Mouse (Mus musculus): Measurements from ENCODE around the gene Pdlim3. TPM values are rescaled to one million over a fixed set of nuclear protein-coding genes. Genes with fewer than 3 reads are reported as not detected.

The Pdlim3 gene
- total and polyA plus RNA-seq, 3 experiments, result not detected

DNA sequence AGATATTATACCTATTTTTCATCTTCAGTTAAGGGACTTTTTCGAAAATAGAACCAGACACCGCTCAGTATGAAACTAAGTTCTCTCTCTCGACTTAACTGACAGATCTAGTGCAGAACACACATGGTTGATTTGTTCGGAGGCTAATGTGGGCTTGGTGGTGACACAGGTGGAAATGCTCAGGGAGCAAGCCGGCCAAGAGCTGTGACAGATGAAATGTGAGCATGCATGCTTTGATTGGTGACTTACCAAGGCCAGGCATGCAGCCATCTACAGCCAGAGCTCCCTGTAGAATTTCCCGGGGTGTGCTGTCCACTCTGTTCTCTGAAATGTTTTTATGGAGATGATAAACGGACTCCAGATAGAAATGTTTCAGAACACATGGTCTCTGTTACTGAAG, 13.2 kb upstream of the Pdlim3 start:
- H3K4me1 ChIP-seq (ENCODE audit: control insufficient read depth in 1 of 2, insufficient read depth in 2 of 2, low read length in 2 of 2), result no peaks in the 10 kb centered on the region
- H3K36me3 ChIP-seq (ENCODE audit: control insufficient read depth in 1 of 2, insufficient read depth in 2 of 2, low read length in 2 of 2), result no peaks in the 10 kb centered on the region
- no peak for DNase-seq (ENCODE audit: low read depth, low spot score)
- H3K27ac ChIP-seq (ENCODE audit: control insufficient read depth, low read depth, low read length), result no peak overlapping the region
- no peaks in the 10 kb centered on the region for H3K27me3 ChIP-seq (ENCODE audit: control insufficient read depth in 1 of 2, insufficient read depth in 2 of 2, low read length in 2 of 2)
- H3K79me2 ChIP-seq (ENCODE audit: control insufficient read depth, insufficient read depth, low read length, poor library complexity), result no peaks in the 10 kb centered on the region
- H3K9me3 ChIP-seq (replicated peaks; ENCODE audit: insufficient read depth, low read length), result no peaks in the 10 kb centered on the region
- no peak overlapping the region for H3K9ac ChIP-seq (ENCODE audit: control insufficient read depth, low read depth, low read length, poor library complexity, severe bottlenecking)
- TF ChIP-seq ZMIZ1 (IDR thresholded peaks at IDR 0.05; ENCODE audit: low read depth, low read length), result no peak
- TF ChIP-seq GATA1 (IDR thresholded peaks at IDR 0.05; ENCODE audit: low read depth, low read length), result no peak
- no peak overlapping the region for H3K4me3 ChIP-seq (ENCODE audit: control insufficient read depth in 1 of 2, insufficient read depth in 1 of 2, low read depth in 2 of 2, low read length in 2 of 2)

DNA sequence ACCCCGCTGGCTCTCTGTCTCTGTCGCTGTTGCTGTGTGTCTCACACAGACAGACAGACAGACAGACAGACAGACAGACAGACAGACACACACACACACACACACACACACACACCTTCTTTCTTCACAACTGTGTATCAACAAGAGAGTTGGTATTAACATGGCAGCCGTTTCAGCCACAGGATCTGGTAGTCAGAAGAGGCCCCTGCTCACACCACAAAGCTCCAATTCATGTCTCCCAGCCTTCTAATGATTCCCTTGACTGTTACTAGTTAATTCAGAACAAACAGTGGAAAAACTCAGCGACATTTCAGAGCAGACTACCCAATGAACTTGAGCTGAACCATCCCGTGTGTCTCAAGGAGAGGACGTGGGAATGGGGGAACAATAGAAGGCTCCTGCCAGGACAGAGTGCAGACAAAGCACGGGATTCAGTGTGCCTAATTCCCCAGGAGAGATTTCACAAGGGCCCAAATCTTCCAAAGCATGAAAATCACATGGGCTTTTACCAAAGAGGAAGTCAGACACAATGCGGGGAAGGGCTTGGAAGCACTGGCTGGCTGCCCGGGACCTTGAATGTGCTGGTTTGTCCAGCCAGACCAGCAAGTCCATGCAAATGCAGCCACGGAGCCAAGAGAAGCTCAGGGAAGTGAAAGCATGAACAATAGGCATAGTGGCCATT, 10.2 kb upstream of the Pdlim3 start:
- no peak overlapping the region for H3K27ac ChIP-seq (ENCODE audit: control insufficient read depth, low read depth, low read length)
- no peak for DNase-seq (ENCODE audit: low read depth, low spot score)
- no peaks in the 10 kb centered on the region for H3K9me3 ChIP-seq (replicated peaks; ENCODE audit: insufficient read depth, low read length)

DNA sequence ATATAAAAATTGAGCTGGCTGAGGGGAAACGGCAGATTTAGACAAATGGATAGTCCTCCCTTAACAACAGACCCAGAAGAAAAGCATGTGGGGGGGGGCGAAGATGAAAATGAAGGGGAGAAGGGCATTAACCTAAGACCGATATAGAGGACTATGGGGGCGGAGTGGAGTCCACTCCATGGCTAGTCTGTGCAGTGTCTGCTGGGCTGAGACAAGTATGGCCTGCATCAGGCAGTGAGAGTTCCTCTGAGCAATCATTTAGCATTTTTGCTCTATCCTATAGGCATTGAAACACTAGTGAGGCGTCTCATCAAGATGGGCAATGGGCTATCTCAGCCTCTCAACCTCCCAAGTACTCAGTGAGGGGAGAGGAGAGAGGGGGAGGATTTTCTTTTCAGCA, 8.9 kb upstream of the Pdlim3 start:
- Histone ChIP-seq H3K27ac (ENCODE audit: control insufficient read depth, low read depth, low read length) (no peak overlapping the region), H3K36me3 (ENCODE audit: control insufficient read depth in 1 of 2, insufficient read depth in 2 of 2, low read length in 2 of 2) (no peaks in the 10 kb centered on the region), H3K9ac (ENCODE audit: control insufficient read depth, low read depth, low read length, poor library complexity, severe bottlenecking) (no peak overlapping the region), H3K9me3 (replicated peaks; ENCODE audit: insufficient read depth, low read length) (no peaks in the 10 kb centered on the region), H3K79me2 (ENCODE audit: control insufficient read depth, insufficient read depth, low read length, poor library complexity) (no peaks in the 10 kb centered on the region), H3K27me3 (ENCODE audit: control insufficient read depth in 1 of 2, insufficient read depth in 2 of 2, low read length in 2 of 2) (no peaks in the 10 kb centered on the region), H3K4me1 (ENCODE audit: control insufficient read depth in 1 of 2, insufficient read depth in 2 of 2, low read length in 2 of 2) (no peaks in the 10 kb centered on the region), H3K4me3 (ENCODE audit: control insufficient read depth in 1 of 2, insufficient read depth in 1 of 2, low read depth in 2 of 2, low read length in 2 of 2) (no peak overlapping the region)
- TF ChIP-seq TAL1 (IDR thresholded peaks at IDR 0.05; ENCODE audit: low read length), result no peak
- TF ChIP-seq ZNF384 (IDR thresholded peaks at IDR 0.05; ENCODE audit: low read depth, low read length), result no peak
- no peak for TF ChIP-seq HCFC1 (IDR thresholded peaks at IDR 0.05; ENCODE audit: low read depth, low read length)
- no peak for TF ChIP-seq UBTF (IDR thresholded peaks at IDR 0.05; ENCODE audit: borderline replicate concordance, insufficient read depth, low read depth, low read length)
- no peak for TF ChIP-seq SMC3 (IDR thresholded peaks at IDR 0.05; ENCODE audit: low read depth, low read length)
- TF ChIP-seq MXI1 (IDR thresholded peaks at IDR 0.05; ENCODE audit: low read depth, low read length), result no peak
- TF ChIP-seq USF1 (IDR thresholded peaks at IDR 0.05; ENCODE audit: low read depth, low read length), result no peak
- TF ChIP-seq GATA1 (IDR thresholded peaks at IDR 0.05; ENCODE audit: low read depth, low read length), result no peak
- TF ChIP-seq POLR2AphosphoS2 (IDR thresholded peaks at IDR 0.05; ENCODE audit: low read length), result no peak
- no peak for TF ChIP-seq NELFE (IDR thresholded peaks at IDR 0.05; ENCODE audit: low read depth, low read length)
- no peak for TF ChIP-seq MAX (IDR thresholded peaks at IDR 0.05; ENCODE audit: low read length)
- no peak for TF ChIP-seq MEF2A (IDR thresholded peaks at IDR 0.05; ENCODE audit: extremely low read depth, insufficient replicate concordance, low read depth, low read length, poor library complexity, severe bottlenecking)
- no peak for TF ChIP-seq BHLHE40 (IDR thresholded peaks at IDR 0.05; ENCODE audit: borderline replicate concordance, low read depth, low read length)
- TF ChIP-seq POLR2A (IDR thresholded peaks at IDR 0.05; ENCODE audit: control insufficient read depth in 1 of 2, insufficient read depth in 1 of 2, low read depth in 1 of 2, low read length in 2 of 2, poor library complexity in 1 of 2), result no peak
- no peak for TF ChIP-seq TBP (IDR thresholded peaks at IDR 0.05; ENCODE audit: low read depth, low read length)
- no peak for TF ChIP-seq MYB (IDR thresholded peaks at IDR 0.05; ENCODE audit: low read depth, low read length)
- no peak for TF ChIP-seq GABPA (IDR thresholded peaks at IDR 0.05; ENCODE audit: low read depth, low read length)
- no peak for DNase-seq (ENCODE audit: low read depth, low spot score)

More for the DNA sequence above, 10.2 kb upstream of the Pdlim3 start:
- no peak overlapping the region for H3K4me3 ChIP-seq (ENCODE audit: control insufficient read depth in 1 of 2, insufficient read depth in 1 of 2, low read depth in 2 of 2, low read length in 2 of 2)
- H3K27me3 ChIP-seq (ENCODE audit: control insufficient read depth in 1 of 2, insufficient read depth in 2 of 2, low read length in 2 of 2), result no peaks in the 10 kb centered on the region
- TF ChIP-seq E2F4 (IDR thresholded peaks at IDR 0.05; ENCODE audit: borderline replicate concordance, low read depth, low read length) (no peak), ZMIZ1 (IDR thresholded peaks at IDR 0.05; ENCODE audit: low read depth, low read length) (no peak), POLR2A (IDR thresholded peaks at IDR 0.05; ENCODE audit: control insufficient read depth in 1 of 2, insufficient read depth in 1 of 2, low read depth in 1 of 2, low read length in 2 of 2, poor library complexity in 1 of 2) (no peak), NELFE (IDR thresholded peaks at IDR 0.05; ENCODE audit: low read depth, low read length) (no peak), CTCF (IDR thresholded peaks at IDR 0.05 in 2 of 3, conservative IDR thresholded peaks at IDR 0.05 in 1 of 3; ENCODE audit: control insufficient read depth in 1 of 3, insufficient read depth in 1 of 3, low read depth in 2 of 3, low read length in 3 of 3, poor library complexity in 1 of 3, severe bottlenecking in 1 of 3) (no peak), CHD2 (IDR thresholded peaks at IDR 0.05; ENCODE audit: low read length) (no peak), GABPA (IDR thresholded peaks at IDR 0.05; ENCODE audit: low read depth, low read length) (no peak), GATA1 (IDR thresholded peaks at IDR 0.05; ENCODE audit: low read depth, low read length) (no peak), MAX (IDR thresholded peaks at IDR 0.05; ENCODE audit: low read length) (no peak), BHLHE40 (IDR thresholded peaks at IDR 0.05; ENCODE audit: borderline replicate concordance, low read depth, low read length) (no peak), MAFK (IDR thresholded peaks at IDR 0.05; ENCODE audit: borderline replicate concordance, low read depth, low read length) (no peak), RAD21 (IDR thresholded peaks at IDR 0.05; ENCODE audit: low read depth, low read length) (no peak), SIN3A (IDR thresholded peaks at IDR 0.05; ENCODE audit: low read length) (no peak), ZC3H11A (IDR thresholded peaks at IDR 0.05; ENCODE audit: low read depth, low read length) (no peak)
- H3K36me3 ChIP-seq (ENCODE audit: control insufficient read depth in 1 of 2, insufficient read depth in 2 of 2, low read length in 2 of 2), result no peaks in the 10 kb centered on the region
- H3K4me1 ChIP-seq (ENCODE audit: control insufficient read depth in 1 of 2, insufficient read depth in 2 of 2, low read length in 2 of 2), result no peaks in the 10 kb centered on the region
- H3K9ac ChIP-seq (ENCODE audit: control insufficient read depth, low read depth, low read length, poor library complexity, severe bottlenecking), result no peak overlapping the region
- no peaks in the 10 kb centered on the region for H3K79me2 ChIP-seq (ENCODE audit: control insufficient read depth, insufficient read depth, low read length, poor library complexity)

Measured in MEL (cell line).